Mouse (Mus musculus) thymus, postnatal 0 days (tissue): Measurements from ENCODE around the gene Dpyd. TPM values are rescaled to one million over a fixed set of nuclear protein-coding genes. Genes with fewer than 3 reads are reported as not detected.

Experiments
- DNase-seq: peaks from one replicate; pipeline ENCODE4 v3.0.0-alpha.2; 2015; ENCODE audit warnings: low spot score
- polyA plus RNA-seq: library from polyadenylated mRNA; unstranded; fragments of >200 nt; fragmentation: Nextera tagmentation; extraction: Ambion mirVana; gene quantifications from 2 replicates; pipeline ENCODE4 v1.2.1, GENCODE M21; 2015

The Dpyd gene
- polyA plus RNA-seq, 1 experiment from 2014 or later, result 3.2 TPM

GRCm38 (mm10) chr3:119086618-119087017 lies 524.7 kb downstream of the Dpyd start:
- DNase-seq, result no peak

- DNase-seq, result no peak
Observed at GRCm38 (mm10) chr3:119095223-119095886, 533.4 kb downstream of the Dpyd start.

- DNase-seq, result no peak
Observed at GRCm38 (mm10) chr3:119126003-119126402, 564.1 kb downstream of the Dpyd start.

GRCm38 (mm10) chr3:119128076-119128475 lies 566.1 kb downstream of the Dpyd start:
- DNase-seq, result no peak

DNA sequence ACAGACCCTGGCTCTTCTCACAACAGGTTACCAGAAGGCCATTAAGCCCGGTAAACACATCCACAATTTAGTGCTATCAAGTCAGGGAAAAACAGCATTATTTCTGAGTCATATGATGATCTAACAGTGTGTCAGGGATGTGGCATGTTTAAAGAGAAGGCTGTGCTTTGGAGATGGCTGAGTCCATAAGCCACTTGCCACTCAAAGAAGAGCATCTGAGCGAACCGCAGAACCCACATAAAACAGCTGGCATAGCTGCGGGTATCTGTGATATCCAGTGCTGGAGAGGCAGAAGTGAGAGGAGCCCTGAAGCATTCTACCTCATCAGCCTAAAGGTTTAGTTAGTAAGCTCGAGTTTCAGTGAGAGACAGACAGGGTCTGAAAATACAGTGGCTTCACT lies 581.1 kb downstream of the Dpyd start:
- DNase-seq, result no peak

DNA sequence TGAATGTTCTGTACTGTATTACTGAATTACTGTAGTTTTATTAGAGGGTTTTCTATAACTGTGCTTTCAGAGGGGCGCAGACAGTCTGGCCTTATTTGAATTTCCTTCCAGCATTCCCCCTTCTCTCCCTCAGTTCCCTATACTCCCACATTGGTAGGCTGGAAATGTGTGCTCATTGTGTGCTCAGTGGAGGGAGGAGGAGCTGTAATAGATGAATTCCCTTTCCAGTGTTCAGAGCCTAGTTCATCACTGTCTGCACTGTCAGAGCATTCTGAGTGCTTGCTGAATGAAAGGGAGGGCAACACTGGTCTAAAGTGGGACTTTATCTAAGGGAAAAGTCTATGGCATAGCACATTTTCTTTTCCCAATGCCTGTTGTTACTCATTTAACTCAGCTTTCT lies 582.9 kb downstream of the Dpyd start:
- DNase-seq, result no peak

DNA sequence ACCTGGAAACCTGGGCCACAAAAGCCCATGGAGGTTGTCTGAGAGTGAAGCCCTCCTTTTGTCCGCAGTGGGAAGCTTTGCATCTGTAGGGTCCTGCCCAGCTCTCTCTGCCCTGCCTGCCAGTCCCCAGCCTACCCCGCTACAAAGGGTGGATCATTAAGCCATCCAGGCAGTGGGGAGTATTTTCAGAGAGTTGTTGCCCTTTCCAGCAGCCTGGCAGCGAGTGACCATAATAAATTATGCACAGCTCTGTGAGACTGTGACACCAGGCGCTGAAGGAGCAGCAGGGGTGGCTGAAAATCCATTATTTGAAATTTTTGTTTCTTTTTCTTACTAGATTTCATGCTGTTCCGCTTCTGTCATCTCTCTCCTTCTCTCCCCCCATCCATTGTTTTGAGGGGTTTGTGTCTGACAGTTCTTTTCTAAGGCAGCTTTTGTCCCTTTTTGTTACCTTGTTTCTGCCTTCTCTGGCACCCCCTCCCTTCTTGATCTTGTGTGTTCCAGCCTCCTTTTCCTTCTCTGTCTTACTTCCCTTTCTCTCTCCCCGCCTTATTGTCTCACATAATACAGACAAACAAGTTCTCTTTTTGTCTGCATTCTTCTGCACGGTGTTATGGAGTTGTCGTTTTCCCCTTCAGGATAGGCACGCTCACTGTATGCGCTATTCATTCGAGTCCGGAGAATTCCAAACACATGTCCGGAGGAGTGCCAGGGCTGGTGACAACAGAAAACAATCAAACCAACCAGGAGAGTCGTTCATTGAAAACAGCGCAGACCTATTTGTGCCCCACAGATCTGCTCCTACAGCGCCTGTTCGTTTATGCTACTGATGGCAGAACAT lies 592.9 kb downstream of the Dpyd start:
- DNase-seq, result no peak

- no peak for DNase-seq
Observed at GRCm38 (mm10) chr3:119158670-119159069, 596.7 kb downstream of the Dpyd start.

- no peak for DNase-seq
Observed at GRCm38 (mm10) chr3:119165691-119166090, 603.8 kb downstream of the Dpyd start.

DNA sequence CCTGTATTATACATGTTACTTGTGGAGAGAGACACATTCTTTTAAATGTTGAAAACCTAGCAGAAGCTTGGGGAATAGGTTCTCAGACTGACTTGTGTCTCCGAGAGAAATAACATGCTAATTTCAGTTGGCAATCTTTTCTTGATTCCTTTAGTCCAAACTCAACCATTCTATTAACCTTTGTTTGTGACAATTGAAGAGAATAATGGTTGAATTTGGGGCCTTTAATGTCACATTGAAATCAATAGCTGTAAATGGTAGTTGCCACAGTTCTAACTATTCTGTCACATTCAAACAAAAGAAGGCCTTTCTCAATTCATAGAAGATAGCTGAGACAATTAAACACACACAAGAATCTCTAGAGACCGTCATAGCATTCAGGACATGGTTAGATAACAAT lies 606.2 kb downstream of the Dpyd start:
- no peak for DNase-seq

- DNase-seq, result no peak
Observed at GRCm38 (mm10) chr3:119168661-119169060, 606.7 kb downstream of the Dpyd start.

DNA sequence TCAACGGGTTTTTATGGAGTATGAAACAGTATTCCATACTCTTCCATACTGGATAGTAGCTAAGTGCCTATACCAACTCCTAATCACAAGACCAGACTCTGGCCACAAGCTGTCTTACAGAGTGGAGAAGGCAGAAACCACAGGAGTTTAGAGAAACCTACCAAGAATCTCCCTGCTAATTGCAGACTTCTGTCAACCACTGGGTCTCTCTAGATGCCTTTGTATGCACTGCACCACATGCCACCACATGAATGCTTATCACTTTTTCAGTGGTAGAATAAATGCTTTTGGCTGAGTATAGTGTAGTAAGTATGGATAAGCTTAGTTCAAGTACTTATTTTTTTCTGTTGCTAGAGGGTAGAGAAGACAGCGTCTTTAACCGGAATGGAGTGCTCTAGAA lies 621.3 kb downstream of the Dpyd start:
- no peak for DNase-seq

DNA sequence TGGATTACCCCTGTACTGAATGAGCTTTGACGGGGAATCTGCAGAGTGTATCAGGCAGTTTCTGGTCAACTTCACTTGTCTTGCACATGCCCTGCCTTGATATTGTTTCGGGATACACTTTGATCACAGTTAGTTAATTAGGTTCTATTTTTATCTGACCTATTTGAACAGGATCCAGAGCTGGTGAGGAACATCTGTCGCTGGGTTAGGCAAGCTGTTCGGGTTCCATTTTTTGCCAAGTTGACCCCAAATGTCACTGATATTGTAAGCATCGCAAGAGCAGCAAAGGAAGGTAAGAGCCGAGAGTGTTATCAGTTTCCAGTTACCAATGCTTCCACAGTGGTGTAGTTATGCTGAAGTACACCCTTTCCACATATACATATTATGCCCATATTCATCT lies 632.1 kb downstream of the Dpyd start:
- DNase-seq, result no peak

DNA sequence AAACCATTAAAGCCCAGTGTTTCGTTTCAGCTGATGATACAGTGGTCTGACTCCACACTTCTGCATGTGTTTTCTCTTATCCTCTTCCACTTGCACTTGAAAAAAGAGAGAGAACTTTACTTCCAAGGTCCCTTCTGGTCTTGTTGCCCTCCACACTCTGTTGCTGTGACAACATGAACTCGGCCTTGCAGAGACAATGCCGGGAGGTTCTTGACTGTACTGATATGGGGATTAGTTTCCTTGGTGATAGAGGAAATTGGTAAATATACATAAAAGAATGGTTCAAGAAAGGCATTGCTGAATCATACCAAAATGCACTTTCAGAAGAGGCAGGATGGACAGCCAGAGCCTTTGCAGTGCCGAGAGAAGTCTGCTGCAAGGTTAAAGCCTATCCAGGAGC lies 633.7 kb downstream of the Dpyd start:
- DNase-seq, result no peak

GRCm38 (mm10) chr3:119220763-119221412 lies 659.0 kb downstream of the Dpyd start:
- no peak for DNase-seq

DNA sequence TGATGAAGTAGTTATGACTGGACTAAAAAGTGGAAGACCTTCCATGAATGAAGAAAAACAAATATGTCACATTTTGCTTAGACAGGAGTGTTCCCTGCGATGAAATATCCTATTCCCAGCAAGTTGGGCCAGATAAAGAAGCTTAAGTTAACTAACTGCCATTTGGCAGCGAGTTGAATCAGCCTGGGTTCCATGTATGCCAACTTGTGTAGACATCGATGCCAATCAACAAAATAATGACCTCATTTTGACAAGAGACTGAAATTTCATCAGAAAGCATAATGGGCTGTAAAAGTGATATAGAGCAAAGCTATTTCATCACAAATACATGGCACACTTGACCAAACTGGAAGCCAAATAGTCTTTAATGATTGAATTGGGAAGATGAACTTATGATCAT lies 681.3 kb downstream of the Dpyd start:
- no peak for DNase-seq

DNA sequence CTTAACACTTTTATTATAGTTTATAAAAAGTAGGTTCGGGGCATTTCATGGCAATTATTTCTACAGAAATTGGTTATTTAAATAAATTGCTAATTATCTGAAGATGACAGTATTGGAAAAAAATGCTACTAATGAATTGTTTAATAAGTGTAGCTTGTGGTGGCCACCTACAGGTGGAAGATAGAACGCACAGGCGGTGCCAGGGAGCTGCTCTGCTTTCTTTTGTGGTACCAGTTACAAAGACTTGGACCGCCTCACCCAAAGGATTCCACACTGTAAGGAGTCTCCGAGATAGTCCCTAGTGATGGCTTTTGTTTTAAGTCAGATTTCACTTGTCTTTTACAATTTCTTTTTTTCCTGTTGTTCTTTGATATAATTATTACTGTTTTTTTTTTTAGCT lies 694.6 kb downstream of the Dpyd start:
- DNase-seq, result no peak

GRCm38 (mm10) chr3:119275241-119275640 lies 713.3 kb downstream of the Dpyd start:
- DNase-seq, result no peak

GRCm38 (mm10) chr3:119280671-119281070 lies 718.7 kb downstream of the Dpyd start:
- no peak for DNase-seq

DNA sequence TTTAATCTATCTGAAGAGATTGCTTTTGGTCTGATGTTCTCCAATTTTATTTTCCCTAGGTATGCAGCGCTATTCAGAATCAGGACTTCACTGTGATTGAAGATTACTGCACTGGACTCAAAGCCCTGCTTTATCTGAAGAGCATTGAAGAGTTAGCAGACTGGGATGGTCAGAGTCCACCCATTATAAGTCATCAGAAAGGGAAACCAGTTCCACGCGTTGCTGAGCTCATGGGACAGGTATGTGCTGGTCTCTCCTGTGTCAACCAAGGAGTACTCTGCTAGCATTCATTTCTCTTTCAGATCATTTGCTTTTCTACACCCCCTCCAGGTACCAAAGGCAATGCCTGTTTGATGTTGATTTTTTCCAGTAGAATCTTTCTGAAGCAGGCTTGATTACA lies 752.8 kb downstream of the Dpyd start:
- DNase-seq, result no peak

DNA sequence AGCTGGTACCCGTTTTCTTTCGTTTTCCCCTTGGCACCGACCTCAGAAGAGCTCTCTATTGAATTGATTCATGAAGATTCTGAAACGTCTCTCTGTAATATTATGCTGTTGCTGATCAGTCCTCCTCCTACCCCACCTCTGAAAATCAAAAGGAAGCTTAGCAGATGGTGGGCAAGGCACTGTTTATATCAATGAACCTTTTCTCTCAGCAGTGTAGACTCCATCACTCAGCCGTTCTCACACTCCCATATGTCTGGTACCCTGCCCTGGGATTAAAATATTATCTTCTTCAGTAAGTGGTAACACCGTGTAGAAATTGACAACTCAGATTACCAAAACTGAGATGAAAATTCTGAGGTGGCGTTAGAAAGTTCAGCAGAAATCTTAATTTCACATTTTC lies 767.1 kb downstream of the Dpyd start:
- no peak for DNase-seq
